Mouse (Mus musculus) thymus, postnatal 14 days (tissue): ENCODE data around the gene Inpp5d.

Experiments
- DNase-seq: peaks from one replicate; pipeline ENCODE4 v3.0.0; 2021

Gene Inpp5d

GRCm38 (mm10) chr1:87658937-87659617 lies 39.0 kb downstream of the Inpp5d start:
- peak; percentile 82 for DNase-seq

- DNase-seq = no peak
Measured at GRCm38 (mm10) chr1:87659618-87659960, 39.5 kb downstream of the Inpp5d start.

GRCm38 (mm10) chr1:87660740-87661139 lies 40.6 kb downstream of the Inpp5d start:
- no peak for DNase-seq

DNA sequence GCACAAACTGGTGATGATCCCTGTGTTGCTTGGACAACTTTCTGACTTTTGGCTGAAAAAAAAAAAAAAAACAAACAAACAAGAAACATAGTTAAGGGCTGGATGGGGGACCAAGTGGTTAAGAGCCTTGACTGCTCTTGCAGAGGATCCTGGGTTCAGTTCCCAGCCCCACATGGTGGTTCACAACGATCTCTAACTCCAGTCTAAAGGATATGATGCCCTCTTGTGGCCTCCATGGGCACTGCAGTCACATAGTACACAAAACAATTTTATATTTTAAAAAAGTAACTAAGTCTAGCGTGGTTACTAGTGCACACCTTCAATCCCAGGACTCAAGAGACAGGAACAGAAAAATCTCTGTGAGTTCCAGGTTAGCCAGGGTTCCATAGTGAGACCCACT lies 43.9 kb downstream of the Inpp5d start:
- peak; percentile 42 for DNase-seq

- DNase-seq = no peak
Measured at GRCm38 (mm10) chr1:87667006-87667405, 46.9 kb downstream of the Inpp5d start.

GRCm38 (mm10) chr1:87668300-87668699 lies 48.2 kb downstream of the Inpp5d start:
- DNase-seq = no peak

GRCm38 (mm10) chr1:87671483-87671882 lies 51.4 kb downstream of the Inpp5d start:
- DNase-seq = no peak

DNA sequence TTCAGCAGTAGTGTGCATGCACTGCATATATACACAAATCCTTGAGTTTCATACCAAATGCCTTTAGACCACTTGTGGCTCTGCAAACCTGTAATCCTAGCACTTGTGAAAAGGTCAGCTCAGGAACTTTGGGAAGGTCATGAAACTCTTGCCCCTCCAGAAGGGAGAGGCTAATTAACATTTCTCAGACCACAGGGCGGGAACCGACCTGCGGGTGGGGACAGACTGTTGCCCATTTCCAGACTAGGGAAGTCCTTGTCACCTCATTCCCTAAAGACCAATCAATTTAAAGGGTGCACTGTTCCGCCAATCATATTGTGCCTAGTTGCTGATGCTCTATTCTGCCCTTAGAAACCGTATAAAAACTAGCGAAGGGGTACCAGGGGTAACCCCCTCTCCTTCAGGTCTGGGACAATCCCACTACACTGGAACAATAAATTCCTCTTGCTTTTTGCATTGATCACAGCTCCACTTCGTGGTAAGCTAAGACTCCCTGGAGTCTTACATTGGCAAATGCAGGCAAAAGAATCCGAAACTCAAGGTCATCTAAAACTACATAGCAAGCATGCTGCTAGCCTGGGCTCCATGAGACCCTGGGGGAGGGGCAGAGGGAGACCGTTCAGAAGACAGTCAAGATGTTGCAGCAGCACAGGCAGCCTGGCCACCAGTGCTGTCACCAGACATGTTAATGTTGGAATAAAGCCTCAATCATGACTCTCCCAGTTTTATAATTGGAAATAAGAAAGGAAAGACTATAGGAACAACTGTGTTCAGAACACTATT lies 53.9 kb downstream of the Inpp5d start:
- DNase-seq = no peak

- no peak for DNase-seq
Measured at GRCm38 (mm10) chr1:87676006-87676405, 55.9 kb downstream of the Inpp5d start.

DNA sequence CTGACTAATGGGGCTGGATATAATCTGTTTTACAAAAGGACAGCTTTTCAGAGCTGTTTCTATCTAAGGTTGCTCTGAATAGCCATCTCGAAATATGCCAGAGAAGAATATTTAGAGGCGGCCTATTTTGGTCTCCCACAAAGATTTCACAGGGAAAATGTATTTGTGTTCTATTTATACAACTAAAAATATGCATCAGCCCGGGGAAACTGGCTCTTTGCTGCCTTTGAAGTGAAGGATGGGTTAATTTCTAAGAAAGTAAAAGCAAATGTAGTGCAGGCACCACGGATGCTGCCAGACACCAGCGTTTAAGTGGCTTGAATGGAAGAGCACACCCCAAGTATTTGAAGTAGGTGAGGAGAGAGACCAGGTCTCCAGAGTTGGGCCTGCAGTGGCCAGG lies 59.0 kb downstream of the Inpp5d start:
- DNase-seq = no peak

GRCm38 (mm10) chr1:87680950-87681349 lies 60.8 kb downstream of the Inpp5d start:
- no peak for DNase-seq

DNA sequence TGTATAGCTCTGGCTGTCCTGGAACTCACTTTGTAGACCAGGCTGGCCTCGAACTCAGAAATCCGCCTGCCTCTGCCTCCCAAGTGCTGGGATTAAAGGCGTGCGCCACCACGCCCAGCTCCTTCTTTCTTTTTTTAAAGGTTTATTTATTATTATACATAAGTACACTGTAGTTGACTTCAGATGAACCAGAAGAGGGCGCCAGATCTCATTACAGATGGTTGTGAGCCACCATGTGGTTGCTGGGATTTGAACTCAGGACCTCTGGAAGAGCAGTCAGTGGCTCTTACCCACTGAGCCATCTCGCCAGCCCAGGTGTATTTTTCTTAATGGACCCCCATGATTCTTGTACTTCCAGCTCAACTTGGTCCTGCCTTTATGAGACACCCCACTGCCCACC lies 62.4 kb downstream of the Inpp5d start:
- peak; percentile 37 for DNase-seq

DNA sequence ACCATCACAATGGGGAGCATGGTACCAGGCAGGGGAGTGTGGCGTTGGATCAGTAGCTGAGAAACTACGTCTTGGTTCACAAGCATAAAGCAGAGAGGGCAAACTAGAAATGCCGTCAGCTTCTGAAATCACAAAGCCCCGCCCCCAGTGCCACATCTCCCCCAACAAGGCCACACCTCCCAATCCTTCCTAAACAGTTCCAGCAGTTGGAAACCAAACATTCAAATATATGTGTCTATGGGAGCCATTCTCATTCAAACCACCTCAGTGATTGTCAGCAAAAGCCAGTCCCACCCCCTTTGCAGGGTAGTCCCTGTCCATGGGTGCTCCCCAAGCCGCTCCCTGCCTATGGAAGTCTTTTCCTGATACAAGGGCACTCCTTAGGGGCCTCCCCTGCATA lies 64.0 kb downstream of the Inpp5d start:
- DNase-seq = no peak

GRCm38 (mm10) chr1:87684791-87685190 lies 64.7 kb downstream of the Inpp5d start:
- no peak for DNase-seq

GRCm38 (mm10) chr1:87686351-87686750 lies 66.2 kb downstream of the Inpp5d start:
- DNase-seq = no peak

DNA sequence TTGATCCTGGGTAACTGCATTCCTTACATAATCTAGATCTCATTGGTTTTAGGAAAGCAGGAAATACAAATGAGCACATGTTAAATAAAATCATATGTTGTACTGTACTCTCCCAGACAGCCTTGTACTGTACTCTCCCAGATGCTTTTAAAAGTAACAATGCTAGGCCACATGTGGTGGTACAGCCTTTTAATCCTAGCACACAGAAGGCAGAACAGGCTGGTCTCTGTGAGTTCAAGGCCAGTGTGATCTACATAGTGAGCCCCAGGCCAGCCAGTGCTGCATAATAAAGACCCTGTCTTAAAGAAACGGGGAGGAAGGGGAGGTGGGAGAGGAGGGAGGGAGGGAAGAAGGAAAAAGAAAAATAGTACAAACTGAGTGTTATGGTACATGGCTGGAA lies 66.9 kb downstream of the Inpp5d start:
- DNase-seq = no peak

- no peak for DNase-seq
Measured at GRCm38 (mm10) chr1:87689661-87690341, 69.7 kb downstream of the Inpp5d start.

- peak; percentile 59 for DNase-seq
Measured at GRCm38 (mm10) chr1:87696358-87696757, 76.2 kb downstream of the Inpp5d start.

GRCm38 (mm10) chr1:87698010-87698409 lies 77.9 kb downstream of the Inpp5d start:
- no peak for DNase-seq

DNA sequence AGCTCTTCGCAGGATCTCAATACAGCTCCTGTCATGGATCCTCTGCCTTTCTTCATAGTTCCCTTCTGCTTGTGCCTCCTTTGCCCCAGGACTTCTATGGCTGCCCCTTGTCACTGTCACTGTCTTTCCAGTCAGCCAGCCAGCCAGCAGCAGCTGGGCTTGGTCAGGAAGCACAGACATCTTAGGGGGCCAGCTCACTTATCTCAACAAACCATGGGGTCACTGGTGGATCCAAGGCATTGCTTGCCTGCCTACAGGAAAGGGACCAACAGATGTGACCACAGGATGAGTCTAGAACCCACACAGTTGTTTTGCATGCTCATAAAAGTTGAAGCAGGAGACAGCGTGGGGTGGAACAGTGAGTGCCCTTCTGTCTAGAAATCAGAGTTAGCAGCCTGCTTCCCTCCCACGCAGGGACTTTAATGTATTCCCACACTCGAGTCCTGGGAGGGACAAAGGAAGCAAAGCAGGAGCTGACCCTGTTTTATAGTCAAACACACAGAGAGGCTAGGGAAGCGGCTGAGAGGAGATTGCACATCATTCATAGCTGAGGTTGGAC lies 79.9 kb downstream of the Inpp5d start:
- no peak for DNase-seq

DNA sequence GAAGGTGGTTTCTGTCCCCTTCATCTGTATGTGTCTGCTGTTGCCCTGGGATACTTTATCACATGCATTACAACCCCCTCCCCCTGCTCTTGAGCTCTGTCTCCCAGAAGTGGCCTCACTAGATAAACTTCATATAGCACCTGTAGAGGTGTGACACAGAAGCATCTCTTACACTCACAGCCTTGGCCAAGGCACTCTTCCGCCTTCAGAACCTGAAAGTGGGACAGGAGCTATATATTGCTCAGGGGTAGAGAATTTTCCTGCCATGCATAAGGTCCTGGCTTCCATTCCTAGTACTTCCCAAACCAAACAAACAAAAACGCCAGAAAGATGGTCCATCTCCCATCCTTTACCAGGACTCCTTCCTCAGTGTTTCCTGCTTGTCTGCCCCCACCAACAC lies 84.1 kb downstream of the Inpp5d start:
- no peak for DNase-seq

DNA sequence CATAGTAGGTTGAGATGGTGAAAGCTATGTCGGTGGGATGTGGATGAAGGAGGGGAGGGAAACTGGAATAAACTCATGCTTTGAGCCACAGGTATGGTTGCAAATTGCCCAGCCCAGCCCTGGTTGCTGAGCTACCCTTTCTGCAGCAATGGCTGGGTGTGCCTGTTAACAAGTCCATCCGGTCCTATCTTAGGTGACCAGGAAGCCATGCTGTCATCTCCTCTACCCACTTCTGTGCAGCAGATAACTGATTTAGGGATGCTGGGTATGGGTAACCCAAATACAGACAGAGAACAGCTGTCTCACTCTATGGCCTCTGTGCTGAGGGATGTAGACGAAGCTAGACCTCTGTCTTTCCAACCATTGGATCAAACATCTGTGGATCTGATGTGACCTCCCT lies 86.2 kb downstream of the Inpp5d start:
- DNase-seq = no peak

GRCm38 (mm10) chr1:87709020-87709419 lies 88.9 kb downstream of the Inpp5d start:
- DNase-seq = no peak
